Mouse (Mus musculus): ENCODE data around the gene Miga1. TPM values are rescaled to one million over a fixed set of nuclear protein-coding genes. Genes with fewer than 3 reads are reported as not detected.
A peak's percentile ranks its signal among the peaks of the same experiment; 100 is the strongest.

Gene Miga1
- polyA plus RNA-seq (2014; fragmentation: Nextera tagmentation; extraction: Ambion mirVana), result 18.8 and 21.1 TPM in 2 replicates

DNA sequence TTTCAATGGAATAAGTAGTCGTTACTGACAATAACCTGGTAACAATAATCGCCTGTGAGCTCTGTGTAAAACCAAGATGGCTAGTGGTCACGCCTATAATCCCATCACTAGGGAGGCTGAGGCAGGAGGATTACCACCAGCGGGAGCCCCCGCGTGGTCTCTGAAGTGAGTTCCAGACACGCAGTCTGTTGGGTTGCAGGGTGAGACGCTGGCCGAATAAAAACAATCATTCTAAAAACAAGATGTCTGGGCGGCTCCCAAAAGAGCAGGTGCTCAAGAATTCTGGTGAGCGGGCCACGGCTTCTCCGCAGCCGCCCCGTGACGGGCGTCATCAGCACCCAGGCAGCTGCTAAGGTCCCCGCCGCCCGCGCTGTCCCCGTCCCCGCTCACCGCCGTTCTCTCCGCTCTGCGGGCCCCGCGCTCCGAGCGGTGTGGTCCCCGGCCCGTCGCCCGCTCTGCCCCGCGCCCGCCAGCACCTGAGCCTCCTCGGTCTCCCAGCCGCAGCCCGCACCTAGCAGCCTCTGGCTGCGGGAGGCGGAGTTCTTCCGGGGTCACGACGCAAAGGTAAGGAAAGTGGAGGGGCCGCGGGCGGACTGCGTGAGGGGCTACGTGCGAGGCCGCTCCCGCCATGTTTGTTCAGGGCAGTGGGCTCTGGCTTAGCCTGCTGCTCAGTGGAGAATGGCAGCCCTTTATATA is at the start of gene Miga1:
Gene Miga1 (minus strand): TSS at position 546 of the 696 bp plus-strand sequence.
- 3% methylated on average over 49 of the region's 54 CpGs for WGBS
- Histone ChIP-seq H3K27ac (replicated peaks; ENCODE audit: low read depth, low read length) (no peak within 1 kb of the TSS), H3K4me2 (ENCODE audit: low read depth, low read length) (peak within 1 kb of the TSS; percentile 41), H3K4me1 (ENCODE audit: control insufficient read depth, insufficient read depth, low read length) (no peaks in the 10 kb centered on the region), H3K4me3 (ENCODE audit: low read depth, low read length) (peak within 1 kb of the TSS; percentile 87), H3K9me3 (replicated peaks; ENCODE audit: control insufficient read depth, low read length) (no peaks in the 10 kb centered on the region), H3K27me3 (ENCODE audit: control insufficient read depth, insufficient read depth, low read length) (no peaks in the 10 kb centered on the region), H3K9ac (replicated peaks; ENCODE audit: low read length) (peak within 1 kb of the TSS; percentile 86), H3K36me3 (replicated peaks; ENCODE audit: control insufficient read depth, insufficient read depth, low read depth, low read length) (no peaks in the 10 kb centered on the region; the same call in 1 of the 2 replicates)
- DNase-seq (ENCODE audit: low spot score), result peak; percentile 87
- ATAC-seq (replicated peaks; ENCODE audit: insufficient number of reproducible peaks, low FRiP score, low TSS enrichment, low read depth), result peak; percentile 88

DNA sequence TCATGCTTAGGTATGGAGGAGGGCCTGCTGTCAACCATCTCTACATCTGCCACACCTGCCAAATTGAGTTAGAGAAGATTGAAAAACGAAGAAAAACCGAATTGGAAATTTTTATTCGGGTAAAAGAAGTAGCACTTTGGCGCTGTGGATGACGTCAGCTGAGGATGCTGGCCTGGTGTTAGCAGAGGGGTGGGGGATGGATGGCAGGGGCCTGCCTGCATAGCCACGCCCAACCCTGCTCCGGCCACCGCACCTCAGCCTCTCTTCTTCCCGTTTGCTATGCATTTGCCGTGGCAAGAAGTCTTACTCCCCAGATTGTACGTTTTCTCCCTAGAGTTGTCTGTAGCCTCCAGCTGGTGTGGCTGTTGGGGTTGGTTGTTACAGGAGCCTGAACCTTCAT is 43.9 kb upstream of the Miga1 start:
- 72% methylated on average over 11 of the region's 11 CpGs for WGBS
- Histone ChIP-seq H3K27ac (replicated peaks; ENCODE audit: low read depth, low read length) (no peak overlapping the region), H3K9me3 (replicated peaks; ENCODE audit: control insufficient read depth, low read length) (no peaks in the 10 kb centered on the region), H3K27me3 (ENCODE audit: control insufficient read depth, insufficient read depth, low read length) (no peaks in the 10 kb centered on the region), H3K36me3 (replicated peaks; ENCODE audit: control insufficient read depth, insufficient read depth, low read depth, low read length) (0 out of 2 replicates have a peak, but pooled peaks cover 2% of the 10 kb centered on the region), H3K9ac (replicated peaks; ENCODE audit: low read length) (no peak overlapping the region), H3K4me2 (ENCODE audit: low read depth, low read length) (no peak overlapping the region), H3K4me3 (ENCODE audit: low read depth, low read length) (no peak overlapping the region), H3K4me1 (ENCODE audit: control insufficient read depth, insufficient read depth, low read length) (no peaks in the 10 kb centered on the region)
- ATAC-seq (replicated peaks; ENCODE audit: insufficient number of reproducible peaks, low FRiP score, low TSS enrichment, low read depth) (no peak), DNase-seq (ENCODE audit: low spot score) (no peak)

DNA sequence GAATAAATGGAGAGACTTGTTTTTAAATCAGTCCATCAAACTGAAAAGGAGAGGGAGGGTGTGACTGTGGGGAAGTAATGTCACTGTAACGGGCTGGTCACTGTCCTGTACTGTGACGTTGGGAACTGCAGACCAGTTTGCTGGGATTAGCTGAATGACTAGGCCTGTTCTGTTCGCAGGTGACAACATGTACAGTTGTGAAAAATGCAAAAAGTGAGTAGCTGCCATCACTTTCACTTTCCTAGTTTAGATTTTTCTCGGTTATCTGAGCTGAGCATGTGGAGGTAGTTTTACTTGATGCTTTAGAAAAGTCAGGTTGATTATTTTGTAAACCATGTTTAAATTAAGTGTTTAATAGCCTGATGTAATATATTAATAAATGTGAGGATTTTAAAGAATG is 35.9 kb upstream of the Miga1 start:
- Histone ChIP-seq H3K9ac (replicated peaks; ENCODE audit: low read length) (no peak overlapping the region), H3K4me3 (ENCODE audit: low read depth, low read length) (no peak overlapping the region), H3K27ac (replicated peaks; ENCODE audit: low read depth, low read length) (no peak overlapping the region), H3K27me3 (ENCODE audit: control insufficient read depth, insufficient read depth, low read length) (no peaks in the 10 kb centered on the region), H3K4me1 (ENCODE audit: control insufficient read depth, insufficient read depth, low read length) (no peaks in the 10 kb centered on the region), H3K9me3 (replicated peaks; ENCODE audit: control insufficient read depth, low read length) (no peaks in the 10 kb centered on the region), H3K36me3 (replicated peaks; ENCODE audit: control insufficient read depth, insufficient read depth, low read depth, low read length) (no peaks in the 10 kb centered on the region), H3K4me2 (ENCODE audit: low read depth, low read length) (no peak overlapping the region)
- ATAC-seq (replicated peaks; ENCODE audit: insufficient number of reproducible peaks, low FRiP score, low TSS enrichment, low read depth), result no peak
- WGBS, result 89% methylated on average over 4 of the region's 4 CpGs
- DNase-seq (ENCODE audit: low spot score), result no peak

DNA sequence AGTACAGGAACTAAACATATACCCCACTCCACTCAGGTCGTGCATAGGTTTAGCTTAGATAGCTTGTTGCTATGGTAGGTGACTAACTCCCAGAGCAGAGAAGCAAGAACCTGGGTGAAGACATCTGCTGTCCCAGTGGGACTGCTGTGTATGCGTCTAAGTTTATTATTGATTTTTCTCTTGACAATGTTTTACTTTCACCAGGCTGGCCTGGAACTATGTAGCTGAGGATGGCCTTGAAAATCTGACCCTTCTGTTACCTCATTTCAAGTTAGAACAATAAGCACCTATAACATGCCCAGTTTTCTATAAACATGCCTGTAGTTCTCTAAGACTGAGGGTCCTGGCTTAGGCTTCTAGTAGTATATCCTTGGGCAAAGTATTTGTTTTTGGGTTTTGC is 24.0 kb upstream of the Miga1 start:
- WGBS, result 89% methylated on average over 2 of the region's 2 CpGs
- DNase-seq (ENCODE audit: low spot score), result no peak
- H3K9ac ChIP-seq (replicated peaks; ENCODE audit: low read length), result no peak overlapping the region
- no peak overlapping the region for H3K4me2 ChIP-seq (ENCODE audit: low read depth, low read length)
- H3K4me3 ChIP-seq (ENCODE audit: low read depth, low read length), result no peak overlapping the region
- no peak overlapping the region for H3K27ac ChIP-seq (replicated peaks; ENCODE audit: low read depth, low read length)
- no peaks in the 10 kb centered on the region for H3K27me3 ChIP-seq (ENCODE audit: control insufficient read depth, insufficient read depth, low read length)
- no peaks in the 10 kb centered on the region for H3K9me3 ChIP-seq (replicated peaks; ENCODE audit: control insufficient read depth, low read length)
- ATAC-seq (replicated peaks; ENCODE audit: insufficient number of reproducible peaks, low FRiP score, low TSS enrichment, low read depth), result no peak
- H3K36me3 ChIP-seq (replicated peaks; ENCODE audit: control insufficient read depth, insufficient read depth, low read depth, low read length), result peaks cover 16% of the 10 kb centered on the region
- H3K4me1 ChIP-seq (ENCODE audit: control insufficient read depth, insufficient read depth, low read length), result no peaks in the 10 kb centered on the region

DNA sequence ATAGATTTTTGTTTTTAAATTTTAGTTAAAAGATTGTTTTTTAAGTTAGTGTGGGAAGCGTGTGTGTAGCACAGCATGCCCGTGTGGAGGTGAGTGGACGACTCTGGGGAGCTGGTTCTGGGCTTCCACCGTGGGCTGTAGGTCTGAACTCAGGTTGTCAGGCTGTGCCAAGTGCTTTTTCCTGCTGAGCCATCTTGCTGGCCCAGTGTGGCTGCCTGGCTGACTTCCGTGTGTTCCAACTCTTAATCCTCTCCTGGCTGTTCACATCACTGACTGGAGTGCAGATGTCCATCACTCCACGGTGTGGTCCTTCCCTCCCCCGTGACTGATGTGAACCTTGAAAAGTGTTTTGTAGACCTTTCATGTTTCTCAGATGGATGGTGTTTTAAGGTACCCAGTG is 18.9 kb upstream of the Miga1 start:
- H3K4me3 ChIP-seq (ENCODE audit: low read depth, low read length), result no peak overlapping the region
- no peak overlapping the region for H3K27ac ChIP-seq (replicated peaks; ENCODE audit: low read depth, low read length)
- H3K9me3 ChIP-seq (replicated peaks; ENCODE audit: control insufficient read depth, low read length), result no peaks in the 10 kb centered on the region
- H3K36me3 ChIP-seq (replicated peaks; ENCODE audit: control insufficient read depth, insufficient read depth, low read depth, low read length), result peaks cover 8% of the 10 kb centered on the region
- no peaks in the 10 kb centered on the region for H3K27me3 ChIP-seq (ENCODE audit: control insufficient read depth, insufficient read depth, low read length)
- WGBS, result 88% methylated on average over 7 of the region's 7 CpGs
- H3K4me2 ChIP-seq (ENCODE audit: low read depth, low read length), result no peak overlapping the region
- no peak overlapping the region for H3K9ac ChIP-seq (replicated peaks; ENCODE audit: low read length)
- no peaks in the 10 kb centered on the region for H3K4me1 ChIP-seq (ENCODE audit: control insufficient read depth, insufficient read depth, low read length)
- ATAC-seq (replicated peaks; ENCODE audit: insufficient number of reproducible peaks, low FRiP score, low TSS enrichment, low read depth) (no peak), DNase-seq (ENCODE audit: low spot score) (no peak)

DNA sequence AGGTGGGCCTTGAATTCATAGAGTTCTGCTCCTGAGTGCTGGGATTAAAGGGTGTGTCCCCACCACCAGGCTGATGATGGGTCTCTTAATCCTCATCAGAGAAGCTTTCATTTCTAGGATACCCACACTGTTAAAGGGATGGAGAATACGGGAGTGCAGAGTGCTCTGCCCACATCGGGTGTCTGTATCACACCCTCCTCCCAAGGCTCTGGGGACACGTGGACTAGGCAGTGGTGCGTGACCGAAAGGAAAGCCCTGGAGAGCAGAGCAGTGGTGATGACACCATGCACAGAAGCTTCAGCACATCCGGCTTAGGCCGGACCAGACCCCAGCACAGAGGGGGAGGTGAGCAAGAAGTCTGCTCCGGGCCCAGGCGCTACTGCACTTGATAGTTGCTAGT is 16.5 kb upstream of the Miga1 start:
- Histone ChIP-seq H3K4me1 (ENCODE audit: control insufficient read depth, insufficient read depth, low read length) (no peaks in the 10 kb centered on the region), H3K9me3 (replicated peaks; ENCODE audit: control insufficient read depth, low read length) (no peaks in the 10 kb centered on the region), H3K9ac (replicated peaks; ENCODE audit: low read length) (no peak overlapping the region), H3K27me3 (ENCODE audit: control insufficient read depth, insufficient read depth, low read length) (no peaks in the 10 kb centered on the region), H3K27ac (replicated peaks; ENCODE audit: low read depth, low read length) (no peak overlapping the region), H3K4me2 (ENCODE audit: low read depth, low read length) (no peak overlapping the region), H3K36me3 (replicated peaks; ENCODE audit: control insufficient read depth, insufficient read depth, low read depth, low read length) (peaks cover 4% of the 10 kb centered on the region; the same call in 1 of the 2 replicates), H3K4me3 (ENCODE audit: low read depth, low read length) (no peak overlapping the region)
- DNase-seq (ENCODE audit: low spot score) (no peak), ATAC-seq (replicated peaks; ENCODE audit: insufficient number of reproducible peaks, low FRiP score, low TSS enrichment, low read depth) (no peak; the same call in 1 of the 2 replicates)
- 86% methylated on average over 9 of the region's 9 CpGs for WGBS

DNA sequence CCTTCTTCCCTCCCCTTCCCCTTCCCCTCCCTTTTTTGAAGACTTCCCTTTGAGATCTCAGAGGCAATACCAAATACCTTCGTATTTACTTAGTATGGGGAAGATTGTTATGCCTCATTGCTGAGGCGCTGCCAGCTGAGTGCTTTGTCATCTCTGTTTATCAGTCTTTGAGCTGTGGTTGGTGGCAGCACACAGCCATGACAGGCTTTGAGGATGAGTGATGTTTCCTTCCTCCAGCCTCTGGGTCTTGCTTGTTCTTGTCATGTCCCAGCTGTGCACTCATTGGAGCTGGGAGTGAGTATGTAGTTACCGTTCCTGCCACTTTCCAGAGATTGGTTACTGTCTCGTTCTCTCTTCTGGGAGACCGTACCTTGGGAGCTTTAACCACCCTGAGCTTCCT is 15.2 kb upstream of the Miga1 start:
- 53% methylated on average over 5 of the region's 5 CpGs for WGBS
- H3K4me3 ChIP-seq (ENCODE audit: low read depth, low read length), result no peak overlapping the region
- H3K36me3 ChIP-seq (replicated peaks; ENCODE audit: control insufficient read depth, insufficient read depth, low read depth, low read length), result no peaks in the 10 kb centered on the region
- H3K4me1 ChIP-seq (ENCODE audit: control insufficient read depth, insufficient read depth, low read length), result peaks cover 2% of the 10 kb centered on the region; the same call in 1 of the 2 replicates
- no peaks in the 10 kb centered on the region for H3K9me3 ChIP-seq (replicated peaks; ENCODE audit: control insufficient read depth, low read length)
- H3K9ac ChIP-seq (replicated peaks; ENCODE audit: low read length), result no peak overlapping the region
- H3K27ac ChIP-seq (replicated peaks; ENCODE audit: low read depth, low read length), result no peak overlapping the region
- no peaks in the 10 kb centered on the region for H3K27me3 ChIP-seq (ENCODE audit: control insufficient read depth, insufficient read depth, low read length)
- DNase-seq (ENCODE audit: low spot score) (no peak), ATAC-seq (replicated peaks; ENCODE audit: insufficient number of reproducible peaks, low FRiP score, low TSS enrichment, low read depth) (no peak)
- H3K4me2 ChIP-seq (ENCODE audit: low read depth, low read length), result no peak overlapping the region

DNA sequence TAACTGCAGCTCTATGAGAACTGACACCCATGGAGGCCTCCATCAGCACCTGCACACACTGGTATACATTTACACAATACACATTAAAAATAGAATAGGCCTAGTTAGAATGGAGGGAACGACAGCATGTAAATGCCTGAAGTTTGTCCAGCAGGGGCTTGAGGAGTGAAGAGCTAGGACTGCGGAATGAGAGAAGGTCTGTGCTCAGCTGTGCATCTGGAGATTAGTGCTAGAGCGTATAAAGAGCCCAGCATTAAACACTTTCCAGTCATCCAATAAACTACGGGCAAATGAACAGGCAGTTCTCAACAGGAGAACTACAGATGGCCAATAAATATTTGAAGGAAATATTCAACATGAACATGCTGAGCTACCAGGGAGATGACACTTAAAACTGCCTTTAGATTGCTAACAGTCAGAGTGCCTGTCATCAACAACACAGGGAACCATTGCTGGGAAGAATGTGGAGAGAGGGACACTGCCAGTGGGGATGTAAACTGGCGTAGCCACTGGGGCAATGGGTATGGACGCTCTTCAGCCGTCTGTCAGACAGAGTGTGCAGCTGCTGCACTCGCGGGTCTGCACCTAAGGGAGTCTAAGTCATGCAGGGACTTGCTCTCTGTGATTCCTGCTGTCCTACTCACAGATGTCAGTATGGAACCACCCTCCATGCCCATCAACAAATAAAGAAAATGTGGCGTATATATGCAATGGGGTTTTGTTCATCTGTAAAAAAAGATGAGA is 13.4 kb upstream of the Miga1 start:
- Histone ChIP-seq H3K4me2 (ENCODE audit: low read depth, low read length) (no peak overlapping the region), H3K4me3 (ENCODE audit: low read depth, low read length) (no peak overlapping the region), H3K36me3 (replicated peaks; ENCODE audit: control insufficient read depth, insufficient read depth, low read depth, low read length) (no peaks in the 10 kb centered on the region), H3K9ac (replicated peaks; ENCODE audit: low read length) (no peak overlapping the region), H3K27me3 (ENCODE audit: control insufficient read depth, insufficient read depth, low read length) (no peaks in the 10 kb centered on the region), H3K4me1 (ENCODE audit: control insufficient read depth, insufficient read depth, low read length) (peaks cover 2% of the 10 kb centered on the region; the same call in 1 of the 2 replicates), H3K9me3 (replicated peaks; ENCODE audit: control insufficient read depth, low read length) (no peaks in the 10 kb centered on the region), H3K27ac (replicated peaks; ENCODE audit: low read depth, low read length) (no peak overlapping the region)
- no peak for ATAC-seq (replicated peaks; ENCODE audit: insufficient number of reproducible peaks, low FRiP score, low TSS enrichment, low read depth)
- DNase-seq (ENCODE audit: low spot score), result no peak
- WGBS, result 86% methylated on average over 10 of the region's 10 CpGs

Data from embryonic facial prominence, embryonic 11.5 days (tissue).